Mouse (Mus musculus): ENCODE measurements around the gene Mrps18c.
A peak's percentile ranks its signal among the peaks of the same experiment; 100 is the strongest.

The Mrps18c gene

GRCm38 (mm10) chr5:100798165-100798860 lies at the start of gene Mrps18c, which contains the start of gene Helq:
TSS of gene Mrps18c (plus strand) at chr5:100798627.
TSS of gene Helq (minus strand) at chr5:100798598.
- peak; percentile 94 for DNase-seq (ENCODE audit: extremely low read depth, insufficient read length, low spot score)

GRCm38 (mm10) chr5:100750617-100751255 lies 47.7 kb upstream of the Mrps18c start:
- no peak for DNase-seq (ENCODE audit: extremely low read depth, insufficient read length, low spot score)

- no peak for DNase-seq (ENCODE audit: extremely low read depth, insufficient read length, low spot score)
Observed at GRCm38 (mm10) chr5:100751655-100752054, 46.8 kb upstream of the Mrps18c start.

- DNase-seq (ENCODE audit: extremely low read depth, insufficient read length, low spot score), result no peak
Observed at GRCm38 (mm10) chr5:100753407-100753806, 45.0 kb upstream of the Mrps18c start.

GRCm38 (mm10) chr5:100758121-100758520 lies 40.3 kb upstream of the Mrps18c start:
- DNase-seq (ENCODE audit: extremely low read depth, insufficient read length, low spot score), result no peak

- DNase-seq (ENCODE audit: extremely low read depth, insufficient read length, low spot score), result no peak
Observed at GRCm38 (mm10) chr5:100760049-100760663, 38.3 kb upstream of the Mrps18c start.

GRCm38 (mm10) chr5:100761736-100762135 lies 36.7 kb upstream of the Mrps18c start:
- no peak for DNase-seq (ENCODE audit: extremely low read depth, insufficient read length, low spot score)

- DNase-seq (ENCODE audit: extremely low read depth, insufficient read length, low spot score), result no peak
Observed at GRCm38 (mm10) chr5:100766026-100766425, 32.4 kb upstream of the Mrps18c start.

GRCm38 (mm10) chr5:100771575-100771974 lies 26.9 kb upstream of the Mrps18c start:
- DNase-seq (ENCODE audit: extremely low read depth, insufficient read length, low spot score), result no peak

GRCm38 (mm10) chr5:100775778-100776404 lies 22.5 kb upstream of the Mrps18c start:
- DNase-seq (ENCODE audit: extremely low read depth, insufficient read length, low spot score), result no peak

GRCm38 (mm10) chr5:100776900-100777299 lies 21.5 kb upstream of the Mrps18c start:
- no peak for DNase-seq (ENCODE audit: extremely low read depth, insufficient read length, low spot score)

GRCm38 (mm10) chr5:100779002-100779401 lies 19.4 kb upstream of the Mrps18c start:
- no peak for DNase-seq (ENCODE audit: extremely low read depth, insufficient read length, low spot score)

GRCm38 (mm10) chr5:100787527-100787926 lies 10.9 kb upstream of the Mrps18c start:
- no peak for DNase-seq (ENCODE audit: extremely low read depth, insufficient read length, low spot score)

- no peak for DNase-seq (ENCODE audit: extremely low read depth, insufficient read length, low spot score)
Observed at GRCm38 (mm10) chr5:100792261-100792660, 6.2 kb upstream of the Mrps18c start.

GRCm38 (mm10) chr5:100794084-100794483 lies 4.3 kb upstream of the Mrps18c start:
- no peak for DNase-seq (ENCODE audit: extremely low read depth, insufficient read length, low spot score)

- no peak for DNase-seq (ENCODE audit: extremely low read depth, insufficient read length, low spot score)
Observed at GRCm38 (mm10) chr5:100818341-100818740, 19.9 kb downstream of the Mrps18c start.

- peak; percentile 23 for DNase-seq (ENCODE audit: extremely low read depth, insufficient read length, low spot score)
Observed at GRCm38 (mm10) chr5:100819568-100820480, 21.4 kb downstream of the Mrps18c start.

GRCm38 (mm10) chr5:100820483-100821184 lies 22.2 kb downstream of the Mrps18c start, which contains the start of gene Abraxas1:
TSS of gene Abraxas1 (minus strand) at chr5:100820965.
- DNase-seq (ENCODE audit: extremely low read depth, insufficient read length, low spot score), result peak; percentile 81

GRCm38 (mm10) chr5:100821375-100821774 lies 22.9 kb downstream of the Mrps18c start:
- peak; percentile 36 for DNase-seq (ENCODE audit: extremely low read depth, insufficient read length, low spot score)

- DNase-seq (ENCODE audit: extremely low read depth, insufficient read length, low spot score), result no peak
Observed at GRCm38 (mm10) chr5:100822826-100823225, 24.4 kb downstream of the Mrps18c start.

Data from 3134 (cell line).